Mouse (Mus musculus) liver, embryonic 14.5 days (tissue): ENCODE measurements around the gene Bglap3. TPM values are rescaled to one million over a fixed set of nuclear protein-coding genes. Genes with fewer than 3 reads are reported as not detected.

Experiments
- ATAC-seq: fragments of 200-750 bp; cut with Nextera tagmentation; 2 replicates; pipeline ENCODE4 v1.8.0; 2017; ENCODE audit warnings: moderate number of reproducible peaks, mild to moderate bottlenecking, moderate library complexity; ENCODE audit not compliant: insufficient read depth
- DNase-seq, 3 experiments: peaks; one replicate each; pipeline ENCODE4 v3.0.0-alpha.2; 2012 to 2013; ENCODE audit warnings: low read depth in 3 of 3, low spot score in 3 of 3
- H3K27ac ChIP-seq: fragments of 300-500 bp; sonication (generic); 2 replicates; pipeline ENCODE4 v1.5.1; 2014; ENCODE audit warnings: moderate library complexity, mild to moderate bottlenecking, control low read depth, inconsistent platforms
- H3K27me3 ChIP-seq: fragments of 300-500 bp; sonication (generic); 2 replicates; pipeline ENCODE4 v1.6.1; 2014; ENCODE audit warnings: mild to moderate bottlenecking, low read length, moderate library complexity; ENCODE audit not compliant: control insufficient read depth, insufficient read depth
- H3K36me3 ChIP-seq: fragments of 300-500 bp; sonication (generic); replicated peaks from 2 replicates; pipeline ENCODE4 v1.6.1; 2014; ENCODE audit warnings: low read depth; ENCODE audit not compliant: control insufficient read depth, insufficient read depth
- H3K4me1 ChIP-seq, 2 experiments: fragments of 200-500 bp in 1 of 2; fragments of 300-500 bp in 1 of 2; sonication (generic) in 1 of 2; replicated peaks; 2 replicates each; pipeline ENCODE4 v1.6.1; 2012 to 2014; ENCODE audit warnings: antibody characterized with exemption in 1 of 2, inconsistent platforms in 1 of 2, low read length in 1 of 2; ENCODE audit not compliant: control insufficient read depth in 2 of 2, insufficient read depth in 2 of 2
- H3K4me2 ChIP-seq: fragments of 300-500 bp; sonication (generic); 2 replicates; pipeline ENCODE4 v1.6.1; 2014; ENCODE audit warnings: low read depth, mild to moderate bottlenecking, control low read depth, moderate library complexity
- H3K4me3 ChIP-seq, 2 experiments: fragments of 200-500 bp in 1 of 2; fragments of 300-500 bp in 1 of 2; sonication (generic) in 1 of 2; 2 replicates each; pipeline ENCODE4 v1.5.1; 2012 to 2014; ENCODE audit warnings: low read depth in 2 of 2, low read length in 2 of 2, mild to moderate bottlenecking in 2 of 2, control low read depth in 1 of 2, inconsistent platforms in 1 of 2, moderate library complexity in 1 of 2; ENCODE audit not compliant: insufficient read depth in 1 of 2
- H3K9ac ChIP-seq: fragments of 300-500 bp; sonication (generic); replicated peaks from 2 replicates; pipeline ENCODE4 v1.6.1; 2014; ENCODE audit warnings: mild to moderate bottlenecking, control low read depth, moderate library complexity
- H3K9me3 ChIP-seq: fragments of 300-500 bp; sonication (generic); 2 replicates; pipeline ENCODE4 v1.6.1; 2016; ENCODE audit warnings: low read length, mixed read lengths; ENCODE audit not compliant: control insufficient read depth
- CTCF ChIP-seq: IDR thresholded peaks from 2 replicates; pipeline ENCODE4 v1.5.1; 2016; ENCODE audit warnings: antibody characterized with exemption, low read depth, control low read depth
- EP300 ChIP-seq: IDR thresholded peaks from 2 replicates; pipeline ENCODE4 v1.6.1; 2016; ENCODE audit warnings: antibody characterized with exemption, low read depth
- WGBS: fragments of 180-500 bp; shearing (Covaris S2); extraction: QIAGEN DNeasy Blood & Tissue Kit; methylation state at CpG from one replicate; pipeline ENCODE4 v1.1.7; 2014; ENCODE audit not compliant: insufficient replicate concordance; 5-methylcytosine and 5-hydroxymethylcytosine counted together
- polyA plus RNA-seq, 2 experiments: library from polyadenylated mRNA; depleted of rRNA in 1 of 2; stranded (reverse) in 1 of 2; unstranded in 1 of 2; fragments of >200 nt; fragmentation: Nextera tagmentation in 1 of 2; extraction: Ambion mirVana in 1 of 2; gene quantifications; 2 replicates each; pipeline versions ENCODE4 v1.2.1 to v1.2.3; 2012 to 2014

Bglap3 gene
- polyA plus RNA-seq, 2 experiments = 0.27 to 0.38 TPM

DNA sequence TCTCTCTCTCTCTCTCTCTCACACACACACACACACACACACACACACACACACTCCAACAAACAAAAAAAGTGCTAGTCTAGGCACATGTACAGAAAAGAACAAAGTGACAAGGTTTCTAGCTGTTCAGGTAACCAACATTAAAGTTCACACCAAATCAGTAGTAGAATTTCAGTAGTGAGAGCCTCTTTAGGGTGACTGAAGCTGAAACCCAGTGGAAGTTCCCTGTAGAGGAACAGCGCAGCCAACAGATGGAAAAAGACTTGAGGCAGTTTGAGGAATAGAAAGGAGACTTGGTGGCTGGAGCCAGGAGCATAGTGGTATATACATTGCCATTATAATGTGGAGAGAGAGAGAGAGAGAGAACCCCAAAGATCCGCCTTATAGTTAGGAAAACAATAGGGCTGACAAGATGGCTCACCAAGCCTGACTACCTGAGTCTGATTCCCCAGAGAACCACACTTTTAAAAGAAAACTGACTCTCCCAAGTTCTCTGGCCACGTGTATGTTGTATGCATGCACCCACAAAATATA lies 37.6 kb downstream of the Bglap3 start:
- H3K4me3 ChIP-seq = peak overlapping the region; percentile 78 to 88
- 18% methylated on average over 3 of the region's 3 CpGs for WGBS
- TF ChIP-seq EP300 = no peak
- TF ChIP-seq CTCF = no peak
- H3K27ac ChIP-seq = peak overlapping the region; percentile 97
- no peaks in the 10 kb centered on the region for H3K27me3 ChIP-seq
- peak overlapping the region; percentile 86 for H3K9ac ChIP-seq
- H3K36me3 ChIP-seq = no peaks in the 10 kb centered on the region
- no peak for ATAC-seq
- H3K4me1 ChIP-seq = peaks cover 35 to 37% of the 10 kb centered on the region in 2 experiments
- no peak for DNase-seq
- no peaks in the 10 kb centered on the region for H3K9me3 ChIP-seq
- H3K4me2 ChIP-seq = peak overlapping the region; percentile 94

DNA sequence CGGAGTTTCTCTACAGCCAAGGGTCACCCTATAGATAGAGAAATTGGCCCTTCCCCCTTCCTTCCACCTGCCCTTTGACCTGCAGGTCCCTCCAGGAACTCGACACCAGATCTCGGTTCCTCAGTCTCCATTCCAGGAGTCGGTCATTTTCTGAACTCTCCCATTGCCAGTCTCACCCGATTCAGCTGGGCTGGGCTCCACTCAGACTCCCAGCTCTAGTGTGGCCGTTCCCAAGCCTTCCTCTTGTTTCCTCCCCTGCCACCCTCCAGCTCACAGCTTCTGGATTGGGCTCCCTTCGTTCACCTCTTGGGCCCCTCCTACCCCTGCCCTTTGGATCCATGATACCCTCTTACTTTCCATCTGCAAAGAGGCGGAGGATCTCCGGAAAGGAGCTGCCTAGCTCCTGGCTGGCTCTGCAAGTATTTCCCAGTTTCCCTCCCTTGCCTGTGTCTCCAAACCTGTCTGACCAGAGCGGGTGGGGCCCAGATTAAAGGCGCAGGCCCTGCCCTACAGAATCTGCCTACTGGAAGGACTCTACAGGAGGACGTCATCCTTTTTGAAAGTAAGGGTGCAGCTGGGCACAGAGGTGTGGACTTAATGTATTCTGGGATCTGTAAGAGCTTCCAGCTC lies 38.4 kb downstream of the Bglap3 start:
- 54% methylated on average over 12 of the region's 12 CpGs for WGBS
- H3K27ac ChIP-seq = peak overlapping the region; percentile 97
- H3K4me3 ChIP-seq = peak overlapping the region in 1 of 2 experiments; percentile 78; a peak in 2 of 4 replicates
- H3K36me3 ChIP-seq = no peaks in the 10 kb centered on the region
- peak overlapping the region; percentile 94 for H3K4me2 ChIP-seq
- peaks cover 32% of the 10 kb centered on the region in 2 experiments for H3K4me1 ChIP-seq
- peak overlapping the region; percentile 86 for H3K9ac ChIP-seq
- H3K9me3 ChIP-seq = no peaks in the 10 kb centered on the region
- no peaks in the 10 kb centered on the region for H3K27me3 ChIP-seq
- DNase-seq (peak in 1 of 3 experiments; percentile 47), ATAC-seq (no peak)
- TF ChIP-seq EP300 = no peak
- TF ChIP-seq CTCF = no peak

DNA sequence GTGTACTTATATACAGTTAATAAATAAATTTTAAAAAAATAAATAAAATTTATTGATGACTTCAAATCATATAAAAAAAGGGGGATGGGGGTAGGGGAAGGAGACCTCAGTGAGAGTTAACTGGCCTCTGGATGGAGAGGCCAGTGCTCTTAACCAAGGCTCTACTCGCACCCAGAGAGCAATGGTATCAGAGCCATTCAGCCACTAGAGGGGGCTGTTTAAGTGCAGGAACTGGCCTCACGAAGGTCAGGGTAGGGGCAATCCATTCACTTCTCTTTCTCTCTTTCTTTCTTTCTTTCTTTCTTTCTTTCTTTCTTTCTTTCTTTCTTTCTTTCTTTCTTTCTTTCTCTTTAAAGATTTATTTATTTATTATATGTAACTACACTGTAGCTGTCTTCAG lies 41.3 kb downstream of the Bglap3 start:
- no peak overlapping the region for H3K27ac ChIP-seq
- no peaks in the 10 kb centered on the region for H3K9me3 ChIP-seq
- H3K27me3 ChIP-seq = no peaks in the 10 kb centered on the region
- no peak overlapping the region for H3K4me3 ChIP-seq
- ATAC-seq (no peak), DNase-seq (peak; percentile 56 to 60 (median 57))
- TF ChIP-seq CTCF (peak; percentile 91), EP300 (no peak)
- no peaks in the 10 kb centered on the region for H3K36me3 ChIP-seq
- H3K4me1 ChIP-seq = peaks cover 11 to 14% of the 10 kb centered on the region in 2 experiments
- H3K4me2 ChIP-seq = no peak overlapping the region
- no peak overlapping the region for H3K9ac ChIP-seq
- 15% methylated on average over 2 of the region's 2 CpGs for WGBS

- peaks cover 0 to 8% of the 10 kb centered on the region in 2 experiments; a peak in 3 of 4 replicates for H3K4me1 ChIP-seq
- no peak overlapping the region for H3K9ac ChIP-seq
- no peak for DNase-seq
- TF ChIP-seq CTCF (no peak), EP300 (no peak)
- 67% methylated on average over 5 of the region's 5 CpGs for whole genome bisulfite sequencing
- H3K9me3 ChIP-seq = no peaks in the 10 kb centered on the region
- no peaks in the 10 kb centered on the region for H3K36me3 ChIP-seq
- no peak overlapping the region for H3K27ac ChIP-seq
- no peak overlapping the region for H3K4me2 ChIP-seq
- H3K27me3 ChIP-seq = no peaks in the 10 kb centered on the region
- H3K4me3 ChIP-seq = no peak overlapping the region
- ATAC-seq = no peak
Observed at GRCm38 (mm10) chr3:88328956-88329355, 43.6 kb downstream of the Bglap3 start.

- peak within 1 kb of the TSS; percentile 42 for H3K27ac ChIP-seq
- H3K36me3 ChIP-seq = peaks cover 25% of the 10 kb centered on the region
Observed at GRCm38 (mm10) chr3:88324951-88325405, 47.6 kb downstream of the Bglap3 start, which contains the start of gene Glmp. Glmp (plus strand) TSS chr3:88325023.

More at GRCm38 (mm10) chr3:88324951-88325405, 47.6 kb downstream of the Bglap3 start, which contains the start of gene Glmp:
- Histone ChIP-seq H3K4me3 (peak within 1 kb of the TSS; percentile 80 to 97), H3K4me2 (peak within 1 kb of the TSS; percentile 80), H3K4me1 (peaks cover 0 to 6% of the 10 kb centered on the region in 2 experiments; a peak in 3 of 4 replicates), H3K9me3 (no peaks in the 10 kb centered on the region), H3K9ac (peak within 1 kb of the TSS; percentile 83), H3K27me3 (no peaks in the 10 kb centered on the region)
- ATAC-seq (peak; percentile 79), DNase-seq (peak; percentile 60 to 63 (median 60))
- TF ChIP-seq EP300 (no peak), CTCF (no peak)
- 2% methylated on average over 10 of the region's 10 CpGs for WGBS

Other genes with a start within 250 kb of the Bglap3 start
- 10.3 and 11.1 TPM in 2 replicates for gene Mef2d, start 230.4 kb downstream of the Bglap3 start, polyA plus RNA-seq (2012; rRNA removed)
- gene Mef2d, start 230.4 kb downstream of the Bglap3 start, polyA plus RNA-seq (2014; fragmentation: Nextera tagmentation; extraction: Ambion mirVana) = 6.4 and 7.5 TPM in 2 replicates
- gene Rhbg, start 118.0 kb downstream of the Bglap3 start, polyA plus RNA-seq (2012; rRNA removed) = 5.6 and 7.8 TPM in 2 replicates
- gene Rhbg, start 118.0 kb downstream of the Bglap3 start, polyA plus RNA-seq (2014; fragmentation: Nextera tagmentation; extraction: Ambion mirVana) = 7.6 and 8.0 TPM in 2 replicates
- gene Gm38392, start 85.5 kb downstream of the Bglap3 start, polyA plus RNA-seq (2012; rRNA removed) = not detected in 2 replicates
- gene Gm38392, start 85.5 kb downstream of the Bglap3 start, polyA plus RNA-seq (2014; fragmentation: Nextera tagmentation; extraction: Ambion mirVana) = not detected in 2 replicates
- gene Tsacc, start 75.7 kb downstream of the Bglap3 start, polyA plus RNA-seq (2012; rRNA removed) = 2.3 and 2.5 TPM in 2 replicates
- gene Tsacc, start 75.7 kb downstream of the Bglap3 start, polyA plus RNA-seq (2014; fragmentation: Nextera tagmentation; extraction: Ambion mirVana) = 3.7 and 4.6 TPM in 2 replicates
- gene Cct3, start 75.6 kb downstream of the Bglap3 start, polyA plus RNA-seq (2012; rRNA removed) = 121 and 179 TPM in 2 replicates
- gene Cct3, start 75.6 kb downstream of the Bglap3 start, polyA plus RNA-seq (2014; fragmentation: Nextera tagmentation; extraction: Ambion mirVana) = 269 and 292 TPM in 2 replicates
- gene Glmp, start 47.7 kb downstream of the Bglap3 start, polyA plus RNA-seq (2012; rRNA removed) = 29.2 and 31.1 TPM in 2 replicates
- 51.6 and 52.4 TPM in 2 replicates for gene Glmp, start 47.7 kb downstream of the Bglap3 start, polyA plus RNA-seq (2014; fragmentation: Nextera tagmentation; extraction: Ambion mirVana)
- 0.70 and 0.92 TPM in 2 replicates for gene Tmem79, start 36.6 kb downstream of the Bglap3 start, polyA plus RNA-seq (2012; rRNA removed)
- gene Tmem79, start 36.6 kb downstream of the Bglap3 start, polyA plus RNA-seq (2014; fragmentation: Nextera tagmentation; extraction: Ambion mirVana) = 0.92 and 1.0 TPM in 2 replicates
- 33.6 and 36.6 TPM in 2 replicates for gene Smg5, start 36.5 kb downstream of the Bglap3 start, polyA plus RNA-seq (2012; rRNA removed)
- gene Smg5, start 36.5 kb downstream of the Bglap3 start, polyA plus RNA-seq (2014; fragmentation: Nextera tagmentation; extraction: Ambion mirVana) = 18.8 and 23.7 TPM in 2 replicates
- 7.8 and 8.7 TPM in 2 replicates for gene Paqr6, start 8.2 kb downstream of the Bglap3 start, polyA plus RNA-seq (2012; rRNA removed)
- 4.1 and 6.6 TPM in 2 replicates for gene Paqr6, start 8.2 kb downstream of the Bglap3 start, polyA plus RNA-seq (2014; fragmentation: Nextera tagmentation; extraction: Ambion mirVana)
- gene Bglap2, start 6.0 kb upstream of the Bglap3 start, polyA plus RNA-seq (2012; rRNA removed) = not detected in 2 replicates
- not detected in 2 replicates for gene Bglap2, start 6.0 kb upstream of the Bglap3 start, polyA plus RNA-seq (2014; fragmentation: Nextera tagmentation; extraction: Ambion mirVana)
- not detected in 2 replicates for gene Bglap, start 11.7 kb upstream of the Bglap3 start, polyA plus RNA-seq (2012; rRNA removed)
- not detected in 2 replicates for gene Bglap, start 11.7 kb upstream of the Bglap3 start, polyA plus RNA-seq (2014; fragmentation: Nextera tagmentation; extraction: Ambion mirVana)
- gene Pmf1, start 37.6 kb upstream of the Bglap3 start, polyA plus RNA-seq (2012; rRNA removed) = 59.1 and 60.6 TPM in 2 replicates
- 73.8 and 81.2 TPM in 2 replicates for gene Pmf1, start 37.6 kb upstream of the Bglap3 start, polyA plus RNA-seq (2014; fragmentation: Nextera tagmentation; extraction: Ambion mirVana)
- gene Slc25a44, start 52.4 kb upstream of the Bglap3 start, polyA plus RNA-seq (2012; rRNA removed) = 8.8 and 9.2 TPM in 2 replicates
- 9.9 and 11.7 TPM in 2 replicates for gene Slc25a44, start 52.4 kb upstream of the Bglap3 start, polyA plus RNA-seq (2014; fragmentation: Nextera tagmentation; extraction: Ambion mirVana)
- gene Sema4a, start 88.4 kb upstream of the Bglap3 start, polyA plus RNA-seq (2012; rRNA removed) = 12.7 and 17.8 TPM in 2 replicates
- 9.1 and 10.5 TPM in 2 replicates for gene Sema4a, start 88.4 kb upstream of the Bglap3 start, polyA plus RNA-seq (2014; fragmentation: Nextera tagmentation; extraction: Ambion mirVana)
- gene Lmna, start 137.2 kb upstream of the Bglap3 start, polyA plus RNA-seq (2012; rRNA removed) = 45.2 and 58.7 TPM in 2 replicates
- gene Lmna, start 137.2 kb upstream of the Bglap3 start, polyA plus RNA-seq (2014; fragmentation: Nextera tagmentation; extraction: Ambion mirVana) = 115 and 132 TPM in 2 replicates
- 1.1 and 1.3 TPM in 2 replicates for gene Mex3a, start 159.7 kb upstream of the Bglap3 start, polyA plus RNA-seq (2012; rRNA removed)
- 0.74 and 0.82 TPM in 2 replicates for gene Mex3a, start 159.7 kb upstream of the Bglap3 start, polyA plus RNA-seq (2014; fragmentation: Nextera tagmentation; extraction: Ambion mirVana)
- 0.39 and 0.52 TPM in 2 replicates for gene Rab25, start 175.6 kb upstream of the Bglap3 start, polyA plus RNA-seq (2012; rRNA removed)
- gene Rab25, start 175.6 kb upstream of the Bglap3 start, polyA plus RNA-seq (2014; fragmentation: Nextera tagmentation; extraction: Ambion mirVana) = 0.25 TPM in 1 of 2 replicates, not detected in the other
- 63.1 and 73.1 TPM in 2 replicates for gene Lamtor2, start 180.3 kb upstream of the Bglap3 start, polyA plus RNA-seq (2012; rRNA removed)
- 60.5 and 62.0 TPM in 2 replicates for gene Lamtor2, start 180.3 kb upstream of the Bglap3 start, polyA plus RNA-seq (2014; fragmentation: Nextera tagmentation; extraction: Ambion mirVana)
- gene Ubqln4, start 181.0 kb upstream of the Bglap3 start, polyA plus RNA-seq (2012; rRNA removed) = 22.7 and 27.2 TPM in 2 replicates
- 17.9 and 20.9 TPM in 2 replicates for gene Ubqln4, start 181.0 kb upstream of the Bglap3 start, polyA plus RNA-seq (2014; fragmentation: Nextera tagmentation; extraction: Ambion mirVana)
- 165 and 230 TPM in 2 replicates for gene Ssr2, start 203.1 kb upstream of the Bglap3 start, polyA plus RNA-seq (2012; rRNA removed)
- gene Ssr2, start 203.1 kb upstream of the Bglap3 start, polyA plus RNA-seq (2014; fragmentation: Nextera tagmentation; extraction: Ambion mirVana) = 168 and 173 TPM in 2 replicates
- 8.5 and 8.9 TPM in 2 replicates for gene Arhgef2, start 233.2 kb upstream of the Bglap3 start, polyA plus RNA-seq (2012; rRNA removed)
- gene Arhgef2, start 233.2 kb upstream of the Bglap3 start, polyA plus RNA-seq (2014; fragmentation: Nextera tagmentation; extraction: Ambion mirVana) = 10.1 and 11.5 TPM in 2 replicates